Mouse (Mus musculus): ENCODE measurements at regions not wholly inside any gene's neighbourhood (a gene's known extent, or its start where the extent isn't known, plus 50 kb on each side); places are given as distances from the start of the nearest gene placed in this dataset.

- DNase-seq (ENCODE audit: low spot score in 2 of 2) = no peak
Measured at GRCm38 (mm10) chr5:91307031-91307430, 95.8 kb downstream of the Btc start.
